Mouse (Mus musculus) lung, embryonic 16.5 days (tissue): ENCODE results near the gene Ttll5. TPM values are rescaled to one million over a fixed set of nuclear protein-coding genes. Genes with fewer than 3 reads are reported as not detected.
A peak's percentile ranks its signal among the peaks of the same experiment; 100 is the strongest.

Experiments used
- ATAC-seq: fragments of 200-750 bp; cut with Nextera tagmentation; 2 replicates; pipeline ENCODE4 v1.8.0; 2017; ENCODE audit warnings: low read depth, mild to moderate bottlenecking, moderate library complexity
- H3K27ac ChIP-seq: fragments of 300-500 bp; sonication (generic); 2 replicates; pipeline ENCODE4 v1.5.1; 2014; ENCODE audit warnings: mild to moderate bottlenecking, control low read depth, low read length
- H3K27me3 ChIP-seq: fragments of 300-500 bp; sonication (generic); 2 replicates; pipeline ENCODE4 v1.6.1; 2014; ENCODE audit warnings: low read depth, low read length, mixed read lengths; ENCODE audit not compliant: control insufficient read depth, insufficient read depth
- H3K36me3 ChIP-seq: fragments of 300-500 bp; sonication (generic); 2 replicates; pipeline ENCODE4 v1.6.1; 2014; ENCODE audit warnings: low read length; ENCODE audit not compliant: control insufficient read depth, insufficient read depth
- H3K4me1 ChIP-seq: fragments of 300-500 bp; sonication (generic); replicated peaks from 2 replicates; pipeline ENCODE4 v1.6.1; 2014; ENCODE audit warnings: low read length, mixed read lengths; ENCODE audit not compliant: control insufficient read depth, insufficient read depth
- H3K4me2 ChIP-seq: fragments of 300-500 bp; sonication (generic); 2 replicates; pipeline ENCODE4 v1.6.1; 2014; ENCODE audit warnings: low read depth, low read length, control low read depth
- H3K4me3 ChIP-seq: fragments of 300-500 bp; sonication (generic); 2 replicates; pipeline ENCODE4 v1.5.1; 2014; ENCODE audit warnings: mild to moderate bottlenecking, low read length, control low read depth
- H3K9ac ChIP-seq: fragments of 300-500 bp; sonication (generic); 2 replicates; pipeline ENCODE4 v1.6.1; 2014; ENCODE audit warnings: low read length, control low read depth
- H3K9me3 ChIP-seq: fragments of 300-500 bp; sonication (generic); 2 replicates; pipeline ENCODE4 v1.6.1; 2016; ENCODE audit warnings: low read length; ENCODE audit not compliant: control insufficient read depth
- WGBS: fragments of 180-500 bp; shearing (Covaris S2); extraction: QIAGEN DNeasy Blood & Tissue Kit; methylation state at CpG from one replicate; pipeline ENCODE4 v1.1.7; 2014; 5-methylcytosine and 5-hydroxymethylcytosine counted together
- polyA plus RNA-seq: library from polyadenylated mRNA; unstranded; fragments of >200 nt; fragmentation: Nextera tagmentation; extraction: Ambion mirVana; gene quantifications from 2 replicates; pipeline ENCODE4 v1.2.1, GENCODE M21; 2015

Ttll5 gene
- polyA plus RNA-seq, 1 experiment from 2014 or later = 17.5 TPM

DNA sequence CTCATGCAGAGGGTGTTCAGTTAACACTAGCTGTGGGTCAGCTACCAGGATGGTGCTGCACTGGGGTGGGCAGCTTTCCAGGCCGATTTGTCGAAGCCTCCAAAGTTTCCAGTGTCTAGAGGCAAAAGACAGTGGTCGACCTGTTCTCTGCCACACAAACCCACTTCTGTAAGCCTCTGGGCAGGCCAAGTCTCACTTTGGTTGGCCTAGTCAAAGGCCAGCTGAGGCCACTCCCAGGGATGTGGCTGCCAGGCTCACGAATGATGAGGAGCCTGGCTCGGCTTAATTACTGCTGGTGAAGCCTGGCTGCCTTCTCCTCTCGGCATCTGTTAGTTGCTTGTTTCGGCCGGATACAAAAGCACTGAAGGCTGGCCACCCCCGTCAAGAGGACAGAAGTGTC lies 24.4 kb upstream of the Ttll5 start:
- H3K36me3 ChIP-seq = no peaks in the 10 kb centered on the region
- ATAC-seq = no peak
- H3K4me1 ChIP-seq = no peaks in the 10 kb centered on the region
- H3K9ac ChIP-seq = no peak overlapping the region
- 48% methylated on average over 9 of the region's 9 CpGs for WGBS
- H3K27me3 ChIP-seq = no peaks in the 10 kb centered on the region
- H3K4me2 ChIP-seq = no peak overlapping the region
- no peak overlapping the region for H3K27ac ChIP-seq
- no peak overlapping the region for H3K4me3 ChIP-seq
- H3K9me3 ChIP-seq = no peaks in the 10 kb centered on the region

DNA sequence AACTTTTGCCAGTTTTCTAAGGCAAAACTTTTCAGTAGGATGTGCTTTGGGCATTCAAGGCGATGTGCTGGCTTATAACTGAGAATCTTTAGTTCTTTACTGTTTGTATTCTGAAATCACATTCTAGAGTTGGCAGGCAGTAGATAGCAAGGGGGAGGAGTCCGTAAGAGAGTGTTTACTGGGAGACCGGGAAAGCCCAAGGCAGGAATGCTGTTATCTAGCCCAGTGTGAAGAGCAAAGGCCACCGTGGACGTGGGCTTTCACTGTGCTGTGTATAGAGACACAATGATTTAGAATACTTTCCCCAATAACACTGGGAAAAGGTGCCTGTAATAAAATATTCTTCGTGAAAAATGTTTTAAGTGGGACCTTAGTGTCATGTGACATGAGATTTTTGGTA lies 14.7 kb upstream of the Ttll5 start:
- Histone ChIP-seq H3K4me1 (peaks cover 8% of the 10 kb centered on the region), H3K27ac (no peak overlapping the region), H3K4me2 (no peak overlapping the region), H3K36me3 (peaks cover 12% of the 10 kb centered on the region), H3K4me3 (no peak overlapping the region), H3K9ac (no peak overlapping the region), H3K27me3 (no peaks in the 10 kb centered on the region), H3K9me3 (no peaks in the 10 kb centered on the region)
- WGBS = 15% methylated on average over 6 of the region's 6 CpGs
- ATAC-seq = peak; percentile 78; the same call in 1 of the 2 replicates

GRCm38 (mm10) chr12:85810959-85811358 lies 13.5 kb upstream of the Ttll5 start:
- H3K9me3 ChIP-seq = no peaks in the 10 kb centered on the region
- no peak overlapping the region for H3K4me3 ChIP-seq
- no peak for ATAC-seq
- no peak overlapping the region for H3K9ac ChIP-seq
- H3K27ac ChIP-seq = no peak overlapping the region
- H3K36me3 ChIP-seq = peaks cover 23% of the 10 kb centered on the region
- no peaks in the 10 kb centered on the region for H3K27me3 ChIP-seq
- no peak overlapping the region for H3K4me2 ChIP-seq
- peaks cover 8% of the 10 kb centered on the region for H3K4me1 ChIP-seq

GRCm38 (mm10) chr12:85811676-85812075 lies 12.8 kb upstream of the Ttll5 start:
- Histone ChIP-seq H3K36me3 (peaks cover 28% of the 10 kb centered on the region), H3K27me3 (no peaks in the 10 kb centered on the region), H3K9me3 (no peaks in the 10 kb centered on the region), H3K9ac (no peak overlapping the region), H3K4me1 (peaks cover 8% of the 10 kb centered on the region), H3K4me3 (no peak overlapping the region), H3K4me2 (no peak overlapping the region), H3K27ac (no peak overlapping the region)
- ATAC-seq = no peak
- 96% methylated on average over 4 of the region's 4 CpGs for WGBS

- peaks cover 32% of the 10 kb centered on the region for H3K36me3 ChIP-seq
- no peaks in the 10 kb centered on the region for H3K27me3 ChIP-seq
- H3K4me3 ChIP-seq = no peak overlapping the region
- H3K9ac ChIP-seq = no peak overlapping the region
- H3K27ac ChIP-seq = 0 out of 2 replicates have a peak overlapping the region, but pooled peaks have one; percentile 6
- no peak overlapping the region for H3K4me2 ChIP-seq
- 39% methylated on average over 2 of the region's 2 CpGs for WGBS
- peak; percentile 68 for ATAC-seq
- H3K4me1 ChIP-seq = peaks cover 8% of the 10 kb centered on the region
- no peaks in the 10 kb centered on the region for H3K9me3 ChIP-seq
These were observed 10.9 kb upstream of the Ttll5 start for GRCm38 (mm10) chr12:85813599-85813998.

GRCm38 (mm10) chr12:85822051-85822450 lies 2.4 kb upstream of the Ttll5 start:
- peaks cover 12% of the 10 kb centered on the region for H3K4me1 ChIP-seq
- H3K36me3 ChIP-seq = peaks cover 9% of the 10 kb centered on the region
- no peak for ATAC-seq
- H3K9me3 ChIP-seq = no peaks in the 10 kb centered on the region
- no peak overlapping the region for H3K9ac ChIP-seq
- 66% methylated on average over 9 of the region's 9 CpGs for WGBS
- H3K27ac ChIP-seq = no peak overlapping the region
- no peak overlapping the region for H3K4me2 ChIP-seq
- H3K4me3 ChIP-seq = no peak overlapping the region
- H3K27me3 ChIP-seq = no peaks in the 10 kb centered on the region

- no peaks in the 10 kb centered on the region for H3K9me3 ChIP-seq
- H3K9ac ChIP-seq = peak overlapping the region; percentile 78
- 7% methylated on average over 8 of the region's 8 CpGs for WGBS
- peak overlapping the region; percentile 88 for H3K4me2 ChIP-seq
- peaks cover 12% of the 10 kb centered on the region for H3K4me1 ChIP-seq
- no peaks in the 10 kb centered on the region for H3K27me3 ChIP-seq
- H3K36me3 ChIP-seq = 0 out of 2 replicates have a peak, but pooled peaks cover 4% of the 10 kb centered on the region
- no peak for ATAC-seq
- peak overlapping the region; percentile 95 for H3K27ac ChIP-seq
- H3K4me3 ChIP-seq = peak overlapping the region; percentile 90
These were observed 902 bp downstream of the Ttll5 start for GRCm38 (mm10) chr12:85825361-85825760.

DNA sequence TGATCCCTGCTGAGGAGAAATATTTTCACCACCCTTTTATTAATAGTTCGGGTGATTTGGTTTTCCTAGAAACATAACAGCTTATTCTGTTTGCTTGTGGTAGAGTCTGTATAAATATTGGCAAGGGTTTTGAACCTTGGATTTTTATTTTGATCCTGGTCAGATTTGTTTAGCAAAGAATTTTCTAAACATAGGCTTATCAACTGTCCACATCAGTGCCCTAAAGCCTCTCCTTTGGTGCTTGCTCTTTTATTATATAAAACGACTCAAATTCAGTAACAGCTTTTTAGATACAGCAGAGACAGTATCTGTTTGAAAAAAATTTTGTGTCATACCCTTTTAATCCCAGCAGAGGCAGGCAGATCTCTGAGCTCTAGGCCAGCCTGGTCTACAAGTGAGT lies 1.4 kb downstream of the Ttll5 start:
- no peak overlapping the region for H3K4me3 ChIP-seq
- ATAC-seq = no peak
- peaks cover 12% of the 10 kb centered on the region for H3K4me1 ChIP-seq
- no peaks in the 10 kb centered on the region for H3K27me3 ChIP-seq
- H3K9ac ChIP-seq = no peak overlapping the region
- H3K36me3 ChIP-seq = 0 out of 2 replicates have a peak, but pooled peaks cover 2% of the 10 kb centered on the region
- H3K9me3 ChIP-seq = no peaks in the 10 kb centered on the region
- peak overlapping the region; percentile 6; the same call in 1 of the 2 replicates for H3K4me2 ChIP-seq
- no peak overlapping the region for H3K27ac ChIP-seq
- WGBS = 60% methylated on average over 2 of the region's 2 CpGs

DNA sequence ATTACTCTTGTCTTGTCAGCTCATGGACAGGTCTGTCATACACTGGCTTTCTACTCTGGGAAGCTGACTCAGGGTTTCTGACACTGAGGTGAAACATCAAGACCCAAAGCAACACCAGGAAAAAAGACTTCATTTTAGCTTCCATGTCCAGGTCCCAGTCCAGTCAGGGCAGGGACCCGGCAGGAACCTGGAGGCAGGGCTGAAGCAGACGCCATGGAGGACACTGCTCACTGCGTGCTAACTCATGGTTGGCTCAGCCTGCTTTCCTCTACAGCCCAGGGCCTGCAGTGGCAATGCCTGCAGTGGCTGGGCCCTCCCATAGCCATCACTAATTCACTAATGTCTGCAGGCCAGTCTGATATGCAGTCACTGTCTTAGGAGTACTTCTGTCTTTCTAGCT lies 4.4 kb downstream of the Ttll5 start:
- Histone ChIP-seq H3K4me2 (no peak overlapping the region), H3K9ac (no peak overlapping the region), H3K36me3 (0 out of 2 replicates have a peak, but pooled peaks cover 2% of the 10 kb centered on the region), H3K4me3 (no peak overlapping the region), H3K27ac (no peak overlapping the region), H3K9me3 (no peaks in the 10 kb centered on the region), H3K4me1 (peaks cover 1% of the 10 kb centered on the region), H3K27me3 (no peaks in the 10 kb centered on the region)
- ATAC-seq = no peak
- 89% methylated on average over 3 of the region's 3 CpGs for WGBS

- Histone ChIP-seq H3K4me1 (no peaks in the 10 kb centered on the region), H3K9me3 (no peaks in the 10 kb centered on the region), H3K27ac (no peak overlapping the region), H3K36me3 (0 out of 2 replicates have a peak, but pooled peaks cover 2% of the 10 kb centered on the region), H3K4me3 (no peak overlapping the region), H3K27me3 (no peaks in the 10 kb centered on the region), H3K9ac (no peak overlapping the region), H3K4me2 (no peak overlapping the region)
- ATAC-seq = no peak
- 87% methylated on average over 3 of the region's 3 CpGs for WGBS
These were observed 5.4 kb downstream of the Ttll5 start for GRCm38 (mm10) chr12:85829866-85830265.
